Mouse (Mus musculus) G1E (cell line): ENCODE measurements around the gene Sctr. TPM values are rescaled to one million over a fixed set of nuclear protein-coding genes. Genes with fewer than 3 reads are reported as not detected.

Experiments
- ATAC-seq: 2 replicates; pipeline ENCODE4 v1.8.0; 2016; ENCODE audit warnings: mild to moderate bottlenecking; ENCODE audit not compliant: insufficient number of reproducible peaks, poor library complexity, low FRiP score, severe bottlenecking; ENCODE audit errors: extremely low read depth
- DNase-seq: peaks from one replicate; pipeline ENCODE4 v3.0.0; 2012; ENCODE audit warnings: low spot score
- H3K27me3 ChIP-seq: 2 replicates; pipeline ENCODE4 v1.6.1; 2012; ENCODE audit warnings: mild to moderate bottlenecking, low read length, inconsistent platforms; ENCODE audit not compliant: insufficient read depth
- H3K36me3 ChIP-seq: replicated peaks from 2 replicates; pipeline ENCODE3; 2012; ENCODE audit warnings: mild to moderate bottlenecking, inconsistent platforms
- H3K4me1 ChIP-seq: 2 replicates; pipeline ENCODE4 v1.6.1; 2012; ENCODE audit warnings: low read depth, low read length, inconsistent platforms, mixed read lengths; ENCODE audit not compliant: insufficient read depth
- H3K4me3 ChIP-seq: 2 replicates; pipeline ENCODE4 v1.5.1; 2012; ENCODE audit warnings: low read depth, mild to moderate bottlenecking, inconsistent platforms, low read length, moderate library complexity, mixed read lengths
- H3K9me3 ChIP-seq: replicated peaks from 2 replicates; pipeline ENCODE4 v1.6.1; 2012; ENCODE audit warnings: inconsistent platforms
- CTCF ChIP-seq: IDR thresholded peaks from 2 replicates; pipeline ENCODE4 v1.5.1; 2012; ENCODE audit warnings: low read depth, low read length, inconsistent platforms, mixed read lengths
- GATA1 ChIP-seq: IDR thresholded peaks from 2 replicates; pipeline ENCODE4 v1.6.1; 2012; ENCODE audit warnings: borderline replicate concordance, low read length, inconsistent platforms, mixed read lengths
- GATA2 ChIP-seq: IDR thresholded peaks from 2 replicates; pipeline ENCODE4 v1.6.1; 2012; ENCODE audit warnings: low read depth, low read length, inconsistent platforms, borderline replicate concordance
- POLR2AphosphoS5 ChIP-seq: IDR thresholded peaks from 2 replicates; pipeline ENCODE4 v1.6.1; 2012; ENCODE audit warnings: low read depth, low read length, inconsistent platforms; ENCODE audit not compliant: insufficient replicate concordance
- TAL1 ChIP-seq: conservative IDR thresholded peaks from 2 replicates; pipeline ENCODE4 v1.6.1; 2012; ENCODE audit warnings: low read depth, low read length, inconsistent platforms, mixed read lengths
- polyA plus RNA-seq: library from polyadenylated mRNA; stranded (reverse); fragments of >175 nt; gene quantifications from 2 replicates; pipeline ENCODE4 v1.2.3, GENCODE M21; 2012
- total RNA-seq, 2 experiments: library from RNA; stranded (forward) in 1 of 2; stranded (reverse) in 1 of 2; fragments of 200-1000 nt in 1 of 2; fragments of >200 nt in 1 of 2; fragmentation: Nextera tagmentation in 1 of 2; gene quantifications; 2 replicates each; pipeline ENCODE4 v1.2.3; 2014 to 2017

Gene Sctr
- total and polyA plus RNA-seq, 3 experiments: not detected

DNA sequence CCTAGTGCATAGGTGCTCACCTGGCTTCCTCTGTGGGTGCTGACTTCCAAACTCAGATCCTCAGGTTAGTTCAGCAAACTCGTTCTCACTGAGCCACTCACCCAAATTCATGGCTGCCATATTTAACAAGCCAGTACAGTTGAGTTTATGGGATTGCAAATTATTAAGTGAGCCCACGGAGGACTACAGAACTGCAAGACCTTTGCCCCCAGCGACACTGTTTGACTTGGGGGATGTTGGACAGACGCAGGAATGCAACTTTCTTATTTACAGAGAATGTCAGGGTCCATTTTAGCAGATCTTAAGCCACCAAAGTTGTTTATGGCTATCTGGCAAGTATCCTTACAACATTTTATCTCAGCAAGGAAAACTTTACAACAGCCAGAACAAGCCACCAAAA, 31.6 kb upstream of the Sctr start:
- ATAC-seq: no peak
- Histone ChIP-seq H3K4me1 (no peaks in the 10 kb centered on the region), H3K36me3 (no peaks in the 10 kb centered on the region), H3K27me3 (0 out of 2 replicates have a peak, but pooled peaks cover 3% of the 10 kb centered on the region), H3K4me3 (no peak overlapping the region), H3K9me3 (no peaks in the 10 kb centered on the region)
- no peak for DNase-seq
- no peak for TF ChIP-seq GATA1
- no peak for TF ChIP-seq CTCF
- TF ChIP-seq TAL1: no peak
- TF ChIP-seq POLR2AphosphoS5: no peak
- no peak for TF ChIP-seq GATA2

DNA sequence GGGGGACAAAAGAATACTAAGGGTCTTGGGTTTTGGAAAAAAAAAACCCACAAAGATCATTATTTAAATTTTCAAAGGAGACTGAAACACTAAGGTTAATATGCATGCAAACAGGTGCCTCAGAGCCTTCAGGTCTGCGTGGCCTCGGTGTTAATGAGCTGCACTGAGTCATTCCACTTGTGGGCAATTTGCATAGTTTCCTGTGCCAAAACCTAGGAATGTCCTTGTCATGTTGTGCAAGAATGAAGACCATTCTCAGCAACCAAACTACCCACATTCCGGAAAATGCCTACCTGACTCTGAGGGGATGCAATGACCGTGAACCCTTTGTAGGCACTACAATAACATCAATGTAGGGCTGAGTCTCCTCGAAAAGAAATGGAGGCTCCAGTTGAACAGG, 20.1 kb upstream of the Sctr start:
- Histone ChIP-seq H3K4me3 (no peak overlapping the region), H3K4me1 (no peaks in the 10 kb centered on the region), H3K27me3 (no peaks in the 10 kb centered on the region; the same call in 1 of the 2 replicates), H3K9me3 (no peaks in the 10 kb centered on the region), H3K36me3 (no peaks in the 10 kb centered on the region)
- TF ChIP-seq POLR2AphosphoS5 (no peak), GATA1 (no peak), GATA2 (no peak), TAL1 (no peak), CTCF (no peak)
- DNase-seq (no peak), ATAC-seq (no peak)

DNA sequence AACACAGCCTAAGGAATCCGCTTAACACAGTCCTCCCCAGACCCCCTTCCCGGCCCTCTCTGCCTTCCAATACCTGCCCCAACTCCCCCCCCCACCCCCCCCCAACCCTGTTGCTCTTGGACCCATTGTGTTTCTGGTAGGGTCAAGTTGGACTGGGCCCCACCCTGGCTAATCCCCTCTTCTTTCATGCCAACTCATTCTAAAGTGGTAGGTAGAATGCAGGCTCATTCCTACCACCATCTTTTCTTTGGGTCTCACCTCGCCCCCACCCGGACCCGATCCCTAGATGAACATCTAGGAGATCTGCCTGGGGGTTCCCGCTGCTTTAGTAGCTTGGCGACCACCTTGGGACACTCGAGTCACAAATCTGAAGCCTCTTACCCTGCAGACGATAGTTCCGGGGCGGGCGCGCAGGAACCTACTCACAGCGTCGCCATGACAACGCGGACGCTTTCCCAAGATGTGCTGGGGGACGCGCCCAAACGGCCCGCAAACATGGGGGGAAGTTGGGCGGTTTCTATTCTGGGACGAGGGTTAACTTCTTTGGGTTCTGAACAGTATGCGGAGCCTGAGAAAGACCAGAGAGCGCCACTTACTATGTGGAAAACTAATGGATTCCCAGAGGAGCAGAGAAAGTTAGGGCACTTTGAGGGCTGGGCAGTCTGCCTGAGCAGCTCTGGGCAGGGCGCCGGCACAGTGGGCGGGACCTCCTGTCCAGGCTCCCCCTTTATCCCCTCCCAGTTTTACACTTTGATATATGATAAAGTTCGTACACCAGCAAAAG, 9.7 kb upstream of the Sctr start, which contains the start of gene Cfap221:
Cfap221 (minus strand) TSS at position 437 of the 784 bp plus-strand sequence.
- H3K9me3 ChIP-seq: no peaks in the 10 kb centered on the region
- no peak within 1 kb of the TSS for H3K4me3 ChIP-seq
- TF ChIP-seq CTCF: no peak
- no peak for TF ChIP-seq GATA2
- no peak for TF ChIP-seq POLR2AphosphoS5
- no peak for TF ChIP-seq GATA1
- no peak for TF ChIP-seq TAL1
- ATAC-seq (no peak), DNase-seq (no peak)
- no peaks in the 10 kb centered on the region for H3K36me3 ChIP-seq
- H3K27me3 ChIP-seq: no peaks in the 10 kb centered on the region
- H3K4me1 ChIP-seq: no peaks in the 10 kb centered on the region

DNA sequence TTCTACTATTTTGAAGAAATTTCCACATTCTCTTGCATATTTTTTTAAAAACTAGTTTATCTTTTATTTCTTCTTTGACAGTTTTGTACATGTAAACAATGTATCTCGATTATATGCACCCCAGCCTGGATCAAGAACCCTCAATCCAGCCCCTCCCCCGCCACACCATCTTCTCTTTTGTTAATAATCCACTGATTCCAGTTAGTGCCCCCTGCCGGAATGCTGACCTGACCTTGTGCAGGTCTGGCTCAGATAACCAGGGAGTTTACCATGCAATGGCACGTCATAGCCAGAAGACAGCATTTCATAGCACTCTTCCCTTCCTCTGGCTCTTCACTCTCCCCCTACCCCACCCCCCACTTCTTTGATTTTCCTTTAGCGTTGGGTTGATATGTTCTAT, 9.1 kb upstream of the Sctr start:
- no peaks in the 10 kb centered on the region for H3K27me3 ChIP-seq
- no peak for ATAC-seq
- TF ChIP-seq TAL1 (no peak), GATA2 (no peak), POLR2AphosphoS5 (no peak), GATA1 (no peak), CTCF (no peak)
- no peaks in the 10 kb centered on the region for H3K4me1 ChIP-seq
- no peaks in the 10 kb centered on the region for H3K36me3 ChIP-seq
- H3K4me3 ChIP-seq: no peak overlapping the region
- H3K9me3 ChIP-seq: no peaks in the 10 kb centered on the region
- DNase-seq: no peak

DNA sequence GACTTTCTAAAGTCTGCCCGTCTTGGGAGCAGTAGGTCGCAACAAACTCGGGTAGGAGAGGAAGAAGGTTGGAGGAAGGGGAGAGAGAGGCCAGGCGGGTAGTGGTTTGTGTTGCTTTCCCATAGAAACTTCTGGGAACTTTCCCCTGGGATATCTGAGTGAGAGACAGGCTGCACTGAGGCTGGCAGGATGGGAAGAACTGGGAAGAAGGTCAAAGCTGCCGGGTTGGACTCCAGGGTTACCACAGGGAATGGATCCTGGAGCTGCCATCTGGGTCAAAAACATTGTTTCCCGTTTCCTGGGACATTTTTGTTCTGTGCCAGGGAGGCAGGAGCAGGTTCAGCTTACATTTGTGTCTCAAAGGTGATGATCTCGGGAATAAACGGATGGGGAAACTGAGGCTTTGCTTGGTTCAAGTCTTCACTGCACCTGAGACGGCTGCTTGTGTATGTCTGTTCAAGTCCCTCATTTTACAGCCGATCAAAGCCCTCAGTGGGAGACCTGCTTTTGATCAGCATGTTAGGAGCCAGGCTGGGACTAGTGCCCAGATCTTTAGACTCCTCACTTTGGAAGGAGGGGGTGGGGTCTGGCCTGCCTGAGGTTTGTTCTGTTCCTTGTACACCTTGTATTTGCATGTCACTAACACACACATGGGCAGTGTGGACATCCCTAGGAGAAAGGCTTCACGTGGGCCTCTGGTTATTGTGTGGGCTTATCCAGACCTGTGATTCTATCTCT, 1.3 kb downstream of the Sctr start:
- ATAC-seq (no peak), DNase-seq (no peak)
- H3K4me3 ChIP-seq: no peak overlapping the region
- peaks cover 10% of the 10 kb centered on the region; the same call in 1 of the 2 replicates for H3K27me3 ChIP-seq
- TF ChIP-seq CTCF (no peak), GATA2 (no peak), POLR2AphosphoS5 (no peak), TAL1 (no peak), GATA1 (no peak)
- H3K9me3 ChIP-seq: no peaks in the 10 kb centered on the region
- no peaks in the 10 kb centered on the region for H3K36me3 ChIP-seq
- H3K4me1 ChIP-seq: no peaks in the 10 kb centered on the region

DNA sequence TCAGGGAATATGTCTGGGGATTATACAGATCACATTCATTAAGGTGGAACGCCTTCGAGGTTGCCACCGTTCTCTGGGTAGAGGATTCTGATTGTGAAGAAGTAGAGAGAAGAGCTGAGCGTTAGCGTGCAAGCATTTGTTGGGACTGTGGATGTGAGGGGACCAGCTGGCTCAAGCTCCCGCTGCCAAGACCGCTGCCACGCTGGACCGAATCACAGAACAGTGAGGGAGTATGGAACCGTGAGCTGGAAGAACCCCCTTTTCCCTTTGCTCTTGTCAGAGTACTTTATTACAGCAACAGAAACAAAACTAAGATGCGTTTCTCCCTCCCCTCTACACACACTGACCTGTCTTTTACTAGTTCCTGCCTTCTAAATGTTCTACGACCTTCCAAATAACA, 5.9 kb downstream of the Sctr start:
- no peak for TF ChIP-seq TAL1
- no peaks in the 10 kb centered on the region for H3K4me1 ChIP-seq

More for the DNA sequence above, 5.9 kb downstream of the Sctr start:
- DNase-seq (no peak), ATAC-seq (no peak)
- Histone ChIP-seq H3K9me3 (no peaks in the 10 kb centered on the region), H3K4me3 (no peak overlapping the region), H3K27me3 (peaks cover 6% of the 10 kb centered on the region; the same call in 1 of the 2 replicates), H3K36me3 (no peaks in the 10 kb centered on the region)
